Mouse (Mus musculus) intestine, embryonic 16.5 days (tissue): ENCODE results near the gene Ist1. TPM values are rescaled to one million over a fixed set of nuclear protein-coding genes. Genes with fewer than 3 reads are reported as not detected.
A peak's percentile ranks its signal among the peaks of the same experiment; 100 is the strongest.

Source experiments
- ATAC-seq: fragments of 200-750 bp; cut with Nextera tagmentation; 2 replicates; pipeline ENCODE4 v1.8.0; 2017; ENCODE audit warnings: moderate TSS enrichment, moderate library complexity
- H3K27ac ChIP-seq: fragments of 300-500 bp; sonication (generic); 2 replicates; pipeline ENCODE4 v1.5.1; 2014; ENCODE audit warnings: mild to moderate bottlenecking, low read length
- H3K27me3 ChIP-seq: fragments of 300-500 bp; sonication (generic); replicated peaks from 2 replicates; pipeline ENCODE4 v1.6.1; 2014; ENCODE audit warnings: low read length, control low read depth, mixed read lengths; ENCODE audit not compliant: control insufficient read depth, insufficient read depth
- H3K36me3 ChIP-seq: fragments of 300-500 bp; sonication (generic); 2 replicates; pipeline ENCODE4 v1.6.1; 2014; ENCODE audit warnings: low read length, control low read depth; ENCODE audit not compliant: control insufficient read depth, insufficient read depth
- H3K4me1 ChIP-seq: fragments of 300-500 bp; sonication (generic); 2 replicates; pipeline ENCODE4 v1.6.1; 2014; ENCODE audit warnings: low read length, control low read depth, mixed read lengths; ENCODE audit not compliant: control insufficient read depth, insufficient read depth
- H3K4me2 ChIP-seq: fragments of 300-500 bp; sonication (generic); 2 replicates; pipeline ENCODE4 v1.6.1; 2014; ENCODE audit warnings: low read depth, low read length, control low read depth
- H3K4me3 ChIP-seq: fragments of 300-500 bp; sonication (generic); 2 replicates; pipeline ENCODE4 v1.5.1; 2014; ENCODE audit warnings: mild to moderate bottlenecking, low read length
- H3K9ac ChIP-seq: fragments of 300-500 bp; sonication (generic); 2 replicates; pipeline ENCODE4 v1.6.1; 2014; ENCODE audit warnings: low read depth, low read length
- H3K9me3 ChIP-seq: fragments of 300-500 bp; sonication (generic); 2 replicates; pipeline ENCODE4 v1.6.1; 2016; ENCODE audit warnings: low read length, control low read depth; ENCODE audit not compliant: control insufficient read depth
- WGBS: fragments of 180-500 bp; shearing (Covaris S2); extraction: QIAGEN DNeasy Blood & Tissue Kit; methylation state at CpG from one replicate; pipeline ENCODE4 v1.1.7; 2014; 5-methylcytosine and 5-hydroxymethylcytosine counted together
- polyA plus RNA-seq: library from polyadenylated mRNA; unstranded; fragments of >200 nt; fragmentation: Nextera tagmentation; extraction: Ambion mirVana; gene quantifications from 2 replicates; pipeline ENCODE4 v1.2.1, GENCODE M21; 2015

Ist1 gene
- polyA plus RNA-seq, 1 experiment from 2014 or later = 128 TPM

GRCm38 (mm10) chr8:109707921-109708320 lies 14.9 kb upstream of the Ist1 start:
- Histone ChIP-seq H3K27me3 (no peaks in the 10 kb centered on the region), H3K36me3 (peaks cover 3% of the 10 kb centered on the region; the same call in 1 of the 2 replicates), H3K9ac (no peak overlapping the region), H3K4me2 (no peak overlapping the region), H3K9me3 (no peaks in the 10 kb centered on the region), H3K4me3 (no peak overlapping the region), H3K4me1 (peaks cover 13% of the 10 kb centered on the region), H3K27ac (no peak overlapping the region)
- ATAC-seq = no peak
- 95% methylated on average over 4 of the region's 4 CpGs for WGBS

GRCm38 (mm10) chr8:109706874-109707237 lies 13.8 kb upstream of the Ist1 start:
- Histone ChIP-seq H3K9me3 (no peaks in the 10 kb centered on the region), H3K27ac (no peak overlapping the region), H3K9ac (peak overlapping the region; percentile 99; the same call in 1 of the 2 replicates), H3K4me2 (peak overlapping the region; percentile 87), H3K4me1 (peaks cover 13% of the 10 kb centered on the region), H3K27me3 (no peaks in the 10 kb centered on the region), H3K36me3 (no peaks in the 10 kb centered on the region), H3K4me3 (peak overlapping the region; percentile 94)
- whole genome bisulfite sequencing = 17% methylated on average over 2 of the region's 2 CpGs
- ATAC-seq = 0 out of 2 replicates have a peak, but pooled peaks have one; percentile 33

GRCm38 (mm10) chr8:109706076-109706873 lies 13.2 kb upstream of the Ist1 start:
- H3K27me3 ChIP-seq = no peaks in the 10 kb centered on the region
- ATAC-seq = peak; percentile 57
- H3K27ac ChIP-seq = peak overlapping the region; percentile 28; the same call in 1 of the 2 replicates
- H3K4me1 ChIP-seq = peaks cover 13% of the 10 kb centered on the region
- H3K4me2 ChIP-seq = peak overlapping the region; percentile 87
- WGBS = 2% methylated on average over 30 of the region's 30 CpGs
- H3K9ac ChIP-seq = peak overlapping the region; percentile 99
- no peaks in the 10 kb centered on the region for H3K36me3 ChIP-seq
- peak overlapping the region; percentile 94 for H3K4me3 ChIP-seq
- no peaks in the 10 kb centered on the region for H3K9me3 ChIP-seq

- Histone ChIP-seq H3K9me3 (no peaks in the 10 kb centered on the region), H3K4me3 (peak within 1 kb of the TSS; percentile 94), H3K4me2 (peak within 1 kb of the TSS; percentile 87), H3K36me3 (no peaks in the 10 kb centered on the region), H3K4me1 (peaks cover 13% of the 10 kb centered on the region), H3K9ac (peak within 1 kb of the TSS; percentile 99), H3K27me3 (no peaks in the 10 kb centered on the region), H3K27ac (peak within 1 kb of the TSS; percentile 91)
- ATAC-seq = peak; percentile 92
- WGBS = under 1% methylated on average over 93 of the region's 100 CpGs
These were observed 12.4 kb upstream of the Ist1 start, which contains the start of gene Zfp821 for GRCm38 (mm10) chr8:109705320-109706075. Gene Zfp821, plus strand, starts transcription at chr8:109705546.

GRCm38 (mm10) chr8:109704565-109705319 lies 11.7 kb upstream of the Ist1 start:
- H3K4me3 ChIP-seq = peak overlapping the region; percentile 94
- H3K9ac ChIP-seq = peak overlapping the region; percentile 99
- no peaks in the 10 kb centered on the region for H3K27me3 ChIP-seq
- no peaks in the 10 kb centered on the region for H3K9me3 ChIP-seq
- 7% methylated on average over 24 of the region's 24 CpGs for WGBS
- H3K36me3 ChIP-seq = no peaks in the 10 kb centered on the region
- H3K27ac ChIP-seq = 0 out of 2 replicates have a peak overlapping the region, but pooled peaks have one; percentile 34
- H3K4me2 ChIP-seq = peak overlapping the region; percentile 87
- peaks cover 13% of the 10 kb centered on the region for H3K4me1 ChIP-seq
- no peak; the same call in none of the 2 replicates for ATAC-seq

- H3K36me3 ChIP-seq = no peaks in the 10 kb centered on the region
- WGBS = 81% methylated on average over 3 of the region's 3 CpGs
- no peak overlapping the region for H3K4me2 ChIP-seq
- no peak overlapping the region for H3K9ac ChIP-seq
- no peaks in the 10 kb centered on the region for H3K9me3 ChIP-seq
- ATAC-seq = no peak
- H3K4me3 ChIP-seq = no peak overlapping the region
- H3K4me1 ChIP-seq = peaks cover 8% of the 10 kb centered on the region
- no peaks in the 10 kb centered on the region for H3K27me3 ChIP-seq
- no peak overlapping the region for H3K27ac ChIP-seq
These were observed 5.4 kb upstream of the Ist1 start for GRCm38 (mm10) chr8:109698477-109698876.

- no peaks in the 10 kb centered on the region for H3K36me3 ChIP-seq
- H3K9me3 ChIP-seq = no peaks in the 10 kb centered on the region
- ATAC-seq = no peak
- no peak overlapping the region for H3K4me2 ChIP-seq
- no peak overlapping the region for H3K4me3 ChIP-seq
- H3K27me3 ChIP-seq = no peaks in the 10 kb centered on the region
- H3K4me1 ChIP-seq = peaks cover 8% of the 10 kb centered on the region
- WGBS = 89% methylated on average over 1 of the region's 1 CpGs
- H3K27ac ChIP-seq = no peak overlapping the region
- no peak overlapping the region for H3K9ac ChIP-seq
These were observed 4.7 kb upstream of the Ist1 start for GRCm38 (mm10) chr8:109697754-109698153.

GRCm38 (mm10) chr8:109694154-109694553 lies 1.1 kb upstream of the Ist1 start:
- H3K4me3 ChIP-seq = no peak overlapping the region; the same call in 1 of the 2 replicates
- H3K4me1 ChIP-seq = peaks cover 22% of the 10 kb centered on the region
- no peak overlapping the region for H3K9ac ChIP-seq
- no peaks in the 10 kb centered on the region for H3K27me3 ChIP-seq
- H3K36me3 ChIP-seq = no peaks in the 10 kb centered on the region
- ATAC-seq = no peak
- H3K27ac ChIP-seq = no peak overlapping the region
- no peaks in the 10 kb centered on the region for H3K9me3 ChIP-seq
- WGBS = 52% methylated on average over 6 of the region's 6 CpGs
- no peak overlapping the region for H3K4me2 ChIP-seq
